Mouse (Mus musculus): ENCODE data around the gene Dnm1. TPM values are rescaled to one million over a fixed set of nuclear protein-coding genes. Genes with fewer than 3 reads are reported as not detected.

Gene Dnm1
- total RNA-seq, 2 experiments from 2014 or later = 9.1 TPM

GRCm38 (mm10) chr2:32289578-32289977 is 63.6 kb downstream of the Dnm1 start:
- intact Hi-C loops (cut with DNase I) = no loop called here

DNA sequence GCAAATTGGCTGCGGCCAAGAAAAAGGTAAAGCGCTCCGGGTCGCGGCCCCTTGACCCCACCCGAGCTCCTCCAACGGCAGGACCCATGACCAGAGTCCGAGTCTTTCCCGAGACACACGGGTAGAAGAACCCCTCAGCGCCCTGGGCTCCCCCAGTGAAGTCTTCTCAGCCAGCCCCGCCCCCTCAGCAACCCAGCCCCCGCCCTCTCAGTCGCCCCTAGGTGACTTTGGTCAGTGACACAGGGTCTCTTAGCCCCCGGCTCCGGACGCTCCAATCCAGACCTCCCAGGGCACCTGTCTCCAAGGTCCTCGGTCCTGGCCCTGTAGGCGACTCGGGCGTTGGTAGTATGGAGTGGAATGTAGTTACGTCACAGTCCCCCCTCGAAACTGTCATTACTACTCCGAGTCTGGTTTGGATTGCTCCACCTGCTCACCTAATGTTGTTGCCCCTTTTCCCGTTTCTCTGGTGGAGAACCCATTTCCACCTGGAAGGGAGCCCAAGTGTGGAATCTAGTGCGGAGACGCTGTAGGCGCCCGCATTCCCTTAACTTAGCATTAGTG is 64.7 kb downstream of the Dnm1 start:
- intact Hi-C loops (cut with DNase I) = no loop called here
- DNase-seq = peak in 1 of 2 experiments; percentile 51

More at GRCm38 (mm10) chr2:32289578-32289977, 63.6 kb downstream of the Dnm1 start:
- no peak for DNase-seq

- DNase-seq = peak; percentile 98
- intact Hi-C loops (cut with DNase I) = no loop called here
Observed at GRCm38 (mm10) chr2:32287923-32288367, 65.2 kb downstream of the Dnm1 start, which contains the start of gene Swi5. TSS of gene Swi5 (minus strand) at chr2:32288075.

GRCm38 (mm10) chr2:32287334-32287840 is 65.8 kb downstream of the Dnm1 start, which contains the start of gene Golga2:
TSS of gene Golga2 (plus strand) at chr2:32287384.
- intact Hi-C loops (cut with DNase I) = no loop called here
- DNase-seq = no peak

DNA sequence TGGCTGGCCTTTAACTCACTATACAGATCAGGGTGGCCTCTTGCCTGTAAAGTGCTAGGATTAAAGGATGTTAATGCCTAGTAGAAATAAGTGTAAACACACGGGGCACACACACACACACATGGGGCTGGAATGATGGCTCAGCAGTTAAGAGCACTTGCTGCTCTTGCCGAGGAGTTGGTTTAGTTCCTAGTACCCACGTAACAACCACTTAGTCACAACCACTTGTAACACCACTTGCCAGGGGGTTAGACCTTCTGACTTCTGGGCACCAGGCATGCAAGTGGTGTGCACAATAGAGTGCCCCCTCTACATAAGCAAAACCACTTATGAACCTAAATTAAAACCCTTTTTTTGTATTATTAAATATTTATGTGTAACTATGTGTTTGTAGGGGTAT is 69.2 kb downstream of the Dnm1 start:
- intact Hi-C loops (cut with DNase I) = loop anchor here (2.0 to 5.0 kb wide), 2 partner anchors 47 to 147 kb away; partner anchors contain the start of gene Pomt1
- no peak for DNase-seq

GRCm38 (mm10) chr2:32282727-32283126 is 70.4 kb downstream of the Dnm1 start:
- intact Hi-C loops (cut with DNase I) = loop anchor here (2.0 to 5.0 kb wide), 2 partner anchors 46 to 145 kb away; partner anchors contain the start of gene Pomt1

DNA sequence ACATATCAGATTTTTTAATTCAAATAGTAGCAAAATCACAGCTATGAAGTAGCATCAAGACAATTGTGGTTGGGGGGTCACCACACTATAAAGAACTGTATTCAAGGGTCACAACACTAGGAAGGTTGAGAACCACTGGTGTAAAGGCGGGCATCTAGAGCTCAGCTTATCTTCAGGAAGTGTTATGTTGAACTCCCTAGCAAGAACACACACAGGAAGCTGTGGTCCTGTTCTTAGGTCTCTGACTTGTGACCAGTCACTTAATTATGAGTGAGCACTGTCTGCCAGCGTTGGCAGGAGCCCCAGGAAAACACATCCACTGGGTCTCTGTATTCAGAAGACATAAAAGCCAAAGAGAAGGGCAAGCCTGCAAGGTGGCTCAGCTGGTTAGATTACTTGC is 70.8 kb downstream of the Dnm1 start:
- DNase-seq = no peak
- intact Hi-C loops (cut with DNase I) = loop anchor here (2.0 to 5.0 kb wide), 2 partner anchors 45 to 145 kb away; partner anchors contain the start of gene Pomt1

More at GRCm38 (mm10) chr2:32282727-32283126, 70.4 kb downstream of the Dnm1 start:
- DNase-seq = peak; percentile 41 to 61

DNA sequence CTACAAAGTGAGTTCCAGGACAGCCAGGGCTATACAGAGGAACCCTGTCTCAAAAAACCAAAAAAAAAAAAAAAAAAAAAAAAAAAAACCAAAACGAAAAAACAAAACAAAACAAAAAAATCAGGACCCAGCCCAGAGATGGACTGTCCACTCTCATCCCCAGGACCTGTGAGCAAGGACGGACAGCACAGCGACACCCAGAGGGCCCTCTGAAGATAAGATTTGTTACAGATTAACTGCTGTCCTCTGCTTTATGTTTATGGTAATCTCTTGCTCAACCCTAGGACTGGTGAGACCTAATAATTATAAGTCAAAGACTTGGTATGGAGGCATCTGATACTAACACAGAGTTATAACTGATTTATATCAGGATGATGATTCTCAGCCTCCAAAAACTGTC is 77.3 kb downstream of the Dnm1 start:
- no peak for DNase-seq
- intact Hi-C loops (cut with DNase I) = no loop called here

DNA sequence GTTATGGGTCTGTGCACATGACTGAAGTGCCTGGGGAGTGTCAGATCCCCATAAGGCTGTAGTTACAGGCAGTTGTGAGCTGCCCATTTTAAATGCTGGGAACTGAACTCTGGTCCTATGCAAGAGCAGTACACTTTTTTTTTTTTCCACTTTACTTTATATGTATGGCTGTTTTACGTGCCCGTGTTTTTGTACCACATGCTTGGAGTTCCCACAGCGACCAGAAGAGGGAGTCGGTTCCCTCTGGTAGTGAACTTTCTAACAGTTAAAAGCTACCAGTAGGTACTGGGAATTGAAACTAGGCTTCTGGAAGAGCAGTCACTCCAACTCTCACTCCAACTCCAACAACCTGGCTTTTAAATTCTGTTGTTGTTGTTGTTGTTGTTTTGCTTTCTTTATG is 92.5 kb downstream of the Dnm1 start:
- peak; percentile 37 to 53 for DNase-seq
- intact Hi-C loops (cut with DNase I) = no loop called here

- DNase-seq = peak; percentile 88 to 89
- intact Hi-C loops (cut with DNase I) = no loop called here
Observed at GRCm38 (mm10) chr2:32259657-32260417, 93.3 kb downstream of the Dnm1 start, which contains the start of gene Uck1. TSS of gene Uck1 (minus strand) at chr2:32260159.

- intact Hi-C loops (cut with DNase I) = no loop called here
- no peak for DNase-seq
Observed at GRCm38 (mm10) chr2:32258887-32259533, 94.1 kb downstream of the Dnm1 start.

Small RNA genes lying within 50 kb of the gene (microRNA-seq; reads per million reads assigned to microRNA genes)
- 0 to 1.3 reads per million in 2 experiments for gene Gm23363
- gene Mir199b = 0.24 to 19.4 reads per million in 2 experiments

Other genes starting within 250 kb of the Dnm1 start
- 100 to 1,000 TPM in 1 of 2 experiments, 10 to 100 TPM in 1; 92.9 to 101 TPM for gene Prrc2b, start 202.3 kb downstream of the Dnm1 start, total RNA-seq (2021)
- 10 to 100 TPM; 11.7 to 13.4 TPM for gene Pomt1, start 116.7 kb downstream of the Dnm1 start, total RNA-seq (2021)
- 10 to 100 TPM; 26.1 to 26.7 TPM for gene Uck1, start 93.2 kb downstream of the Dnm1 start, total RNA-seq (2021)
- gene Golga2, start 66.0 kb downstream of the Dnm1 start, total RNA-seq (2021) = 10 to 100 TPM; 67.9 to 70.5 TPM
- gene Swi5, start 65.3 kb downstream of the Dnm1 start, total RNA-seq (2021) = 100 to 1,000 TPM; 153 to 156 TPM
- gene Ciz1, start 1.0 kb downstream of the Dnm1 start, total RNA-seq (2021) = 10 to 100 TPM; 32.2 to 36.5 TPM
- 10 to 100 TPM; 45.3 to 48.2 TPM for gene 1110008P14Rik, start 28.6 kb upstream of the Dnm1 start, total RNA-seq (2021)
- 1 to 10 TPM; 3.8 to 6.5 TPM for gene Lcn2, start 34.9 kb upstream of the Dnm1 start, total RNA-seq (2021)
- 10 to 100 TPM; 65.0 to 75.7 TPM for gene Ptges2, start 42.6 kb upstream of the Dnm1 start, total RNA-seq (2021)
- gene Naif1, start 97.1 kb upstream of the Dnm1 start, total RNA-seq (2021) = 1 to 10 TPM; 3.1 to 3.4 TPM
- gene Slc25a25, start 98.1 kb upstream of the Dnm1 start, total RNA-seq (2021) = 10 to 100 TPM in 1 of 2 experiments, 1 to 10 TPM in 1; 9.7 to 15.5 TPM
- gene Fam102a, start 182.0 kb upstream of the Dnm1 start, total RNA-seq (2021) = 1 to 10 TPM; 8.6 to 9.7 TPM
- 10 to 100 TPM; 21.4 to 22.7 TPM for gene Dpm2, start 217.5 kb upstream of the Dnm1 start, total RNA-seq (2021)
- gene Pip5kl1, start 221.5 kb upstream of the Dnm1 start, total RNA-seq (2021) = not detected
- not detected for gene 9430097D07Rik, start 222.3 kb upstream of the Dnm1 start, total RNA-seq (2021)
- gene St6galnac4, start 233.8 kb upstream of the Dnm1 start, total RNA-seq (2021) = 10 to 100 TPM; 22.8 to 23.6 TPM
- 100 to 1,000 TPM in 1 of 2 experiments, 10 to 100 TPM in 1; 97.9 to 104 TPM for gene St6galnac6, start 246.4 kb upstream of the Dnm1 start, total RNA-seq (2021)

Measured in heart, postnatal 14 days (tissue).